Mouse (Mus musculus) heart, embryonic 14.5 days (tissue): ENCODE data around the gene Amt. TPM values are rescaled to one million over a fixed set of nuclear protein-coding genes. Genes with fewer than 3 reads are reported as not detected.
A peak's percentile ranks its signal among the peaks of the same experiment; 100 is the strongest.

ENCODE experiments used
- ATAC-seq: fragments of 200-750 bp; cut with Nextera tagmentation; 2 replicates; pipeline ENCODE4 v1.8.0; 2017; ENCODE audit warnings: low read depth, moderate TSS enrichment; ENCODE audit not compliant: insufficient number of reproducible peaks, insufficient read depth, low FRiP score
- H3K27ac ChIP-seq, 2 experiments: fragments of 200-500 bp in 1 of 2; fragments of 300-500 bp in 1 of 2; sonication (generic) in 1 of 2; replicated peaks in 1 of 2; 2 replicates each; pipeline ENCODE4 v1.5.1; 2012 to 2014; ENCODE audit warnings: low read depth in 2 of 2, low read length in 2 of 2, control low read depth in 1 of 2, mild to moderate bottlenecking in 1 of 2, mixed read lengths in 1 of 2; ENCODE audit not compliant: control insufficient read depth in 1 of 2, insufficient read depth in 1 of 2
- H3K27me3 ChIP-seq: fragments of 300-500 bp; sonication (generic); 2 replicates; pipeline ENCODE4 v1.6.1; 2014; ENCODE audit warnings: mild to moderate bottlenecking, low read length, control low read depth; ENCODE audit not compliant: control insufficient read depth, insufficient read depth
- H3K36me3 ChIP-seq: fragments of 300-500 bp; sonication (generic); 2 replicates; pipeline ENCODE4 v1.6.1; 2014; ENCODE audit warnings: mild to moderate bottlenecking, control low read depth, low read length, mixed read lengths; ENCODE audit not compliant: control insufficient read depth, insufficient read depth
- H3K4me1 ChIP-seq, 2 experiments: fragments of 200-500 bp in 1 of 2; fragments of 300-500 bp in 1 of 2; sonication (generic) in 1 of 2; 2 replicates each; pipeline ENCODE4 v1.6.1; 2012 to 2014; ENCODE audit warnings: low read length in 2 of 2, control low read depth in 1 of 2, mixed read lengths in 1 of 2; ENCODE audit not compliant: control insufficient read depth in 2 of 2, insufficient read depth in 2 of 2
- H3K4me2 ChIP-seq: fragments of 300-500 bp; sonication (generic); 2 replicates; pipeline ENCODE4 v1.6.1; 2014; ENCODE audit warnings: mild to moderate bottlenecking, low read length
- H3K4me3 ChIP-seq, 2 experiments: fragments of 200-500 bp in 1 of 2; fragments of 300-500 bp in 1 of 2; sonication (generic) in 1 of 2; 2 replicates each; pipeline ENCODE4 v1.5.1; 2012 to 2014; ENCODE audit warnings: low read length in 2 of 2, mild to moderate bottlenecking in 2 of 2, control low read depth in 1 of 2, low read depth in 1 of 2, moderate library complexity in 1 of 2; ENCODE audit not compliant: control insufficient read depth in 1 of 2, insufficient read depth in 1 of 2
- H3K9ac ChIP-seq: fragments of 300-500 bp; sonication (generic); 2 replicates; pipeline ENCODE4 v1.6.1; 2014; ENCODE audit warnings: mild to moderate bottlenecking, low read length
- H3K9me3 ChIP-seq: fragments of 300-500 bp; sonication (generic); 2 replicates; pipeline ENCODE4 v1.6.1; 2016; ENCODE audit warnings: low read length, control low read depth; ENCODE audit not compliant: control insufficient read depth
- WGBS: fragments of 180-500 bp; shearing (Covaris S2); extraction: QIAGEN DNeasy Blood & Tissue Kit; methylation state at CpG from one replicate; pipeline ENCODE4 v1.1.7; 2014; 5-methylcytosine and 5-hydroxymethylcytosine counted together
- polyA plus RNA-seq: library from polyadenylated mRNA; unstranded; fragments of >200 nt; fragmentation: Nextera tagmentation; extraction: Ambion mirVana; gene quantifications from 2 replicates; pipeline ENCODE4 v1.2.1, GENCODE M21; 2014

The Amt gene
- polyA plus RNA-seq = 10.4 and 11.2 TPM in 2 replicates

GRCm38 (mm10) chr9:108296453-108297355 is at the start of gene Amt:
Amt (plus strand) TSS chr9:108296853.
- peak within 1 kb of the TSS in 1 of 2 experiments; percentile 10; a peak in 1 of 4 replicates for H3K27ac ChIP-seq
- H3K4me1 ChIP-seq = peaks cover 5 to 7% of the 10 kb centered on the region in 2 experiments; a peak in 3 of 4 replicates
- H3K9me3 ChIP-seq = no peaks in the 10 kb centered on the region
- H3K4me2 ChIP-seq = peak within 1 kb of the TSS; percentile 52
- peak; percentile 45; the same call in 1 of the 2 replicates for ATAC-seq
- H3K4me3 ChIP-seq = peak within 1 kb of the TSS; percentile 31 to 48
- H3K36me3 ChIP-seq = peaks cover 32% of the 10 kb centered on the region
- 29% methylated on average over 18 of the region's 18 CpGs for WGBS
- H3K9ac ChIP-seq = peak within 1 kb of the TSS; percentile 49
- no peaks in the 10 kb centered on the region for H3K27me3 ChIP-seq

- H3K36me3 ChIP-seq = peaks cover 58% of the 10 kb centered on the region
- ATAC-seq = no peak
- 61% methylated on average over 5 of the region's 5 CpGs for WGBS
- H3K4me1 ChIP-seq = peaks cover 3 to 12% of the 10 kb centered on the region in 2 experiments; a peak in 1 of 4 replicates
- H3K9ac ChIP-seq = no peak overlapping the region
- H3K27me3 ChIP-seq = no peaks in the 10 kb centered on the region
- no peak overlapping the region for H3K4me3 ChIP-seq
- no peak overlapping the region for H3K4me2 ChIP-seq
- no peaks in the 10 kb centered on the region for H3K9me3 ChIP-seq
- H3K27ac ChIP-seq = no peak overlapping the region; a peak in 1 of 4 replicates
Measured at GRCm38 (mm10) chr9:108248957-108249356, 47.7 kb upstream of the Amt start.

DNA sequence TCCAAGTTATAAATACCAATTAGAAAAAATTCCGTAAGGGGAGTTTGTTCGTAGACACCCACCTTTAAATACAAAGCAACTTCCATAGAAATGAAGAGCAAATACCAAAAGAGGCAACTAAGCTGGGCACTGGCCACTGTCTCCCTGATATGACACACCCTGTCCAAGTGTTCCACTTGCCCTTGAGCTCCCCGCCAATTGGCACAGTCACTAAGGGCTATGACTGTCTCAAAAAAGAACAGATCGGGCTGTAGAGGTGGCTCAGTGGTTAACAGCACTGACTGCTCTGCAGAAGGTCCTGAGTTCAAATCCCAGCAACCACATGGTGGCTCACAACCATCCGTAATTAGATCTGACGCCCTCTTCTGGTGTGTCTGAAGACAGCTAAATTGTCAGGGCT is 44.8 kb upstream of the Amt start:
- Histone ChIP-seq H3K36me3 (peaks cover 44% of the 10 kb centered on the region), H3K4me3 (no peak overlapping the region), H3K9me3 (no peaks in the 10 kb centered on the region), H3K27me3 (no peaks in the 10 kb centered on the region), H3K9ac (no peak overlapping the region), H3K4me2 (no peak overlapping the region), H3K4me1 (peaks cover 3 to 19% of the 10 kb centered on the region in 2 experiments; a peak in 2 of 4 replicates), H3K27ac (no peak overlapping the region)
- WGBS = 88% methylated on average over 6 of the region's 6 CpGs
- ATAC-seq = no peak

- H3K4me1 ChIP-seq = peaks cover 6 to 25% of the 10 kb centered on the region in 2 experiments; a peak in 3 of 4 replicates
- no peak for ATAC-seq
- 66% methylated on average over 7 of the region's 7 CpGs for WGBS
Measured at GRCm38 (mm10) chr9:108252766-108253165, 43.9 kb upstream of the Amt start.

GRCm38 (mm10) chr9:108260526-108260925 is 36.1 kb upstream of the Amt start:
- peaks cover 18 to 57% of the 10 kb centered on the region in 2 experiments for H3K4me1 ChIP-seq
- peak overlapping the region; percentile 68; the same call in 1 of the 2 replicates for H3K4me2 ChIP-seq
- H3K36me3 ChIP-seq = peaks cover 1% of the 10 kb centered on the region; the same call in 1 of the 2 replicates
- no peaks in the 10 kb centered on the region for H3K27me3 ChIP-seq
- WGBS = 28% methylated on average over 4 of the region's 4 CpGs
- no peaks in the 10 kb centered on the region for H3K9me3 ChIP-seq
- H3K9ac ChIP-seq = no peak overlapping the region
- no peak for ATAC-seq
- peak overlapping the region; percentile 44 to 48; a peak in 3 of 4 replicates for H3K27ac ChIP-seq
- no peak overlapping the region for H3K4me3 ChIP-seq

More at GRCm38 (mm10) chr9:108252766-108253165, 43.9 kb upstream of the Amt start:
- Histone ChIP-seq H3K4me3 (no peak overlapping the region), H3K9me3 (no peaks in the 10 kb centered on the region), H3K36me3 (peaks cover 39% of the 10 kb centered on the region), H3K27me3 (no peaks in the 10 kb centered on the region), H3K27ac (no peak overlapping the region), H3K9ac (no peak overlapping the region), H3K4me2 (no peak overlapping the region)

GRCm38 (mm10) chr9:108261865-108262264 is 34.8 kb upstream of the Amt start:
- peak overlapping the region; percentile 82 to 98 for H3K4me3 ChIP-seq
- no peak for ATAC-seq
- H3K27ac ChIP-seq = peak overlapping the region; percentile 14 to 97; a peak in 1 of 4 replicates
- H3K36me3 ChIP-seq = no peaks in the 10 kb centered on the region; the same call in 1 of the 2 replicates
- H3K4me1 ChIP-seq = peaks cover 20 to 58% of the 10 kb centered on the region in 2 experiments
- 26% methylated on average over 7 of the region's 7 CpGs for WGBS
- H3K9ac ChIP-seq = peak overlapping the region; percentile 95
- H3K9me3 ChIP-seq = no peaks in the 10 kb centered on the region
- no peaks in the 10 kb centered on the region for H3K27me3 ChIP-seq
- peak overlapping the region; percentile 68 for H3K4me2 ChIP-seq

GRCm38 (mm10) chr9:108262494-108263049 is 34.1 kb upstream of the Amt start:
- peak overlapping the region; percentile 68 for H3K4me2 ChIP-seq
- no peaks in the 10 kb centered on the region for H3K36me3 ChIP-seq
- WGBS = 24% methylated on average over 11 of the region's 11 CpGs
- peak overlapping the region; percentile 97 for H3K27ac ChIP-seq
- H3K4me1 ChIP-seq = peaks cover 20 to 56% of the 10 kb centered on the region in 2 experiments
- no peaks in the 10 kb centered on the region for H3K9me3 ChIP-seq
- peak overlapping the region; percentile 95 for H3K9ac ChIP-seq
- peak overlapping the region; percentile 82 to 98 for H3K4me3 ChIP-seq
- H3K27me3 ChIP-seq = no peaks in the 10 kb centered on the region
- no peak for ATAC-seq
